Mouse (Mus musculus) B cell, adult 2 months (primary cell): Measurements from ENCODE around the gene Adamts20.
A peak's percentile ranks its signal among the peaks of the same experiment; 100 is the strongest.
"Not testable (repeated sequence)": the region's sequence is repeated elsewhere in the genome, so short reads cannot be mapped to it uniquely, and the experiment has no call there.

Source experiments
- DNase-seq, 2 experiments: peaks; one replicate each; pipeline ENCODE4 v3.0.0; 2022

Gene Adamts20

DNA sequence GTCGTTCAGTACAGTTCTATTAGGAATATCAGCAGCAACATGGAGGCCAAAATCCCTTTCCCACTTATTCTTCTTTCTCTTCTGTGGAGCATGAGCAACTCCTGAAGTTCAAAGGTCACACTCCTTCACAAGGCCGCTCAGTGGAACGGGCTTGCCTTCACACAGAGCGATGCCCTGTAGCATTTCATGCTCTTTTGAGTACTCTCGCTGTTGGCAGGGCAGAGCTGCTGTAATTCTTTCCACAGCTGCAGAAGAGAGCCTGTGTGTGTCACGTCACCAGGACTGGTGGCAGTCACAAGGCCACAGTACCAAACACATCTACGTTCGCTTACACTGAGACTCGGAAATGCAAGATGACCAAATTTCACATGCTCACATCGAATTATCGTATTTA, 21.2 kb downstream of the Adamts20 start:
- no peak for DNase-seq

GRCm38 (mm10) chr15:94443025-94443424, 22.2 kb downstream of the Adamts20 start:
- DNase-seq = no peak

DNA sequence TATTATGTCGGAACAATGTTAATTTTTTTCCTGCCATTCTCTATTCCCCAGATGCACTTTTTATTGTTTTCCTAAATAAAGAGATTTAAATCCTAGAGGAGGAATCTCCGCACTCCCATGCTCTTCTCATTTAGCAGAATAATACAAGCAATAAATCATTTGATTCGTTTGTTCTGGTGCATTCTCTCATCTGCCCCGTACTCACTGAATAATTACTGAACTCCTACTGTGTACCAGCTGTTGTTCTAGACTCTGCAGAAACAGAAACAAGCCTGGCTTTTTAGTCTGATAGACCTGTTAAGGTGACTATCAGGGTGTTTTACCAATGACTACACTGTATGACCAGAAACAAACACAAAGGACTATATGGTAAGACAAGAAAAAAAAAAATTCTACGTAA, 29.7 kb downstream of the Adamts20 start:
- DNase-seq = no peak

GRCm38 (mm10) chr15:94430681-94431405, 34.4 kb downstream of the Adamts20 start:
- DNase-seq = no peak

- DNase-seq = no peak
Measured at GRCm38 (mm10) chr15:94428726-94429125, 36.5 kb downstream of the Adamts20 start.

DNA sequence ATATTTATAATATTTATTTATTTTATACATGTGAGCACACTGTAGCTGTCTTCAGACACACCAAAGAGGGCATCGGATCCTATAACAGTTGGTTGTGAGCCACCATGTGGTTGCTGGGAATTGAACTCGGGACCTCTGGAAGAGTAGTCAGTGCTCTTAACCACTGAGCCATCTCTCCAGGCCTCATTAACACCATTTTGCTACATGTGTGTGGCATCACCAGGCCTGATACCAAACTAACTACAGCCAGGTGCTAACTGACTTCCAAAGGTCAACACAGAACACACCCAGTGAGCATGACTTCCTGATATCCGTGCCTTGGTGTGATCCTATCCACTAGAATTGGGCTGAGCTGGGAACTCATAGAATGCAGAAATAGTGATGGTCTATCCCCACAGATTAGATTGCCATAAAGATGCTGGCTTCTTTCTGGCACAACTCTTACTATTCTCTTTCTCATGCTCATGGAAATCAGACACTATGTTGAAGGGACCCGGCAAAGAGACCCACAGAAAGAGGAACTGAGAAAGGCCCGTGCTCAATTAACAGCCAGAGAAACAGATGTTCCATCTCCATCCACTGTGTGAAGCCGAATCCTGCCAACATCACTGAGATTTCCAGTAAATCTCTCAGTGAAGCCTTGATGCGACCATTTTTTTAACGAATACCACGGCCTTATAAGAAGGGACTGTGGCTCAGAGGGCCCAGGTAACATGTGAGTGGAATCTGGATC, 37.6 kb downstream of the Adamts20 start:
- no peak for DNase-seq

- no peak for DNase-seq
Measured at GRCm38 (mm10) chr15:94420526-94420925, 44.7 kb downstream of the Adamts20 start.

GRCm38 (mm10) chr15:94419167-94419566, 46.1 kb downstream of the Adamts20 start:
- no peak for DNase-seq

- no peak for DNase-seq
Measured at GRCm38 (mm10) chr15:94418427-94418826, 46.8 kb downstream of the Adamts20 start.

DNA sequence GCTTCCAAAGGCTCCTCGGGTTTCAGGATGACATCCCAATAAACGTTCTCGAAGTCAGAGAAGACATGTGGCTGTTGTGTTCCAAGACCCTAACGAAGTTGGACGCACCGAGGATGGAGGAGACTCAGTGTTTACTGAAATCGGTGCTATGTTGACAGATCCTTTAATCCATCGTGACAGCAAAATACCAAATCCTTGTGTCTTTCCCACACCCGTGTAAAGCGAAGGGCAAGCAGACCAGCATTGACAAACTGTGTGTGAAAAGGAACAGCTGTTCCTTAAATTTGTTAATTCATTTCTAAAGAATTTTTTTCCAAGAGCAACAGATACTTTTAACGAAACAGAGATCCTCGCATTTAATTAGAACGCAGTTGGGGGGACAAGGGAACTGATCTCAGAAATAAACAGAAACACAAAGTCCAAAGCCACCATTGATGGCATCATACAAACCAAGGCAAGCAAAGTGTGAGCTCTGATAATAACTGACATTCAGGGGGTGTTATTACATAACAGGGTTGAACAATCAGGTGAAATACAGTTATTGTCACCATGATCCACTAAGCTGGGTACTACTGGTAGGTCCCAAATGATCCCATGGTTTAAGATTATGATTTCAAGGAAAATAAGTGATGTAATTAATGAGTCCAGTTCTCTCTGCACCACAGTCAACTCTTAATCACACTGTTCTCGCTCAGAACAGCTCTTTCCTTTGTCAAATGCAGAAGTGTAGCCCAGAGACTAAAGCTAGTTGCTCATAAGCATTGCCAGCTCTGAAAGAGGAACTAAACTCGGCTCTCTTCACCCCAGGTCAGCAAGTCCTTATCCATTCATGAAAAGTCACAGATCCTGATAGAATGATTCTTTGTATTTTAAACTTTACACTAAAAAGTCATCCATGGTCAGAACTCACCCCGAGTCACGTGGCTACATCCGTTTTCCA, 47.7 kb downstream of the Adamts20 start:
- no peak for DNase-seq

DNA sequence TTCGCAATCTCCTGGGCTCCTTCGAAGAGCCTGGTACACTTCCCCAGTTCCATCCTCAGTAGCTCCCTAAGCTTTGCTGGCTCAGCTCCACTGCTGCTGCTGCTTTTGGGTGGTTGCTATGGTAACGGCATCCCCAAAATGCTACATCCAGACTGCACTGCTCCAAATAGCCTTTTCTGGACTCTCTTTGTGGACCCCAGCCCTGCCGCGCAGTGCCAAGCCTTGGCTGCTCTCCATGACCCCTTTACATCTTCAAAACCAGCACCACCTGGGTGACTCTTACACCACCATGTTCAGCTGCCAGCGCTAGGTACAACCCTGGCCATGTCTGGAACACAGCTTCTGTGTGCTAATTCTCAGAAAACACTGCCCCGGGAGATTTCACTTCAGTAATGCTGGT, 55.4 kb downstream of the Adamts20 start:
- no peak for DNase-seq

DNA sequence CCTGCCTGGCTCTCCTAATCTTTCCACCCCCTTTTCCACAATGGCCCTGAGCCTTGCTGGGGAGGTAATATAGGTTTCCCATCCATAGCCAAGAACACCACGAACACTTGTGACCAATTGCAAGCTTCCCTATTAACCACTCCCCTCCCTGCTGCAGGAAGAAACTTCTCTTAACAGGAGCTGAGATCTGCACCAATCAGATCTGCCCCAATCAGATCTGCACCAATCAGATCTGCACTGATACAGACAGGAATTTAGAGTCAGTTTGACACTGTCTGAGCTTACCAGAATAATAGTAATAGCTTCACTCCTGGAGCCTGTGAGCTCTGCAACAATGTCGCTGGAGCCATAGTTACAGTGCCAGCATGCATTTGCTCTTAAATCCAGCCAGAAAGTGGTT, 58.9 kb downstream of the Adamts20 start:
- no peak for DNase-seq

DNA sequence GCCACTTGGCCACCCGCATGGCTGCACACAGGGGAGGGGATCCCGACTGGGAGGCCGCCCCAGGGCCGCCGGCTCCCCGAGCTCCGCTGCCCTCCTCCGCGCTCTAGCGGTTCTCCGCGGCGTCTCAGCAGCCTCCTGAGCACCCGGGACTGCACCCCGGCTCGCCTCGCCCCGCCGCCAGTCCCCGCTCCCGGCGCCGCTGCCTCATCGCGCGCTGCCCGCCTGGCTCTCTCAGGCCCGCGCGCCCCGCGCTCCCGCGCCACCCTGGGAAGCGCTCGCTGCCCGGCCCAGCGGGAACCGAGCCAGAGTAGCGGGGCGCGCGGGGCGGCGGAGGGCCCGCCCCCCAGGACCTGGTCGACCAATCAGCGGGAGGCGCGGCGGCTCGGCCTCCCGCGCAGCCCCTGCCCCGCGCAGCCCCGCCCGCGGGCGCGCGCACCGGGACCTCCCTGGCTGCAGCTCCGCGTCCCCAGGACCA, 61.1 kb downstream of the Adamts20 start:
- no peak for DNase-seq

DNA sequence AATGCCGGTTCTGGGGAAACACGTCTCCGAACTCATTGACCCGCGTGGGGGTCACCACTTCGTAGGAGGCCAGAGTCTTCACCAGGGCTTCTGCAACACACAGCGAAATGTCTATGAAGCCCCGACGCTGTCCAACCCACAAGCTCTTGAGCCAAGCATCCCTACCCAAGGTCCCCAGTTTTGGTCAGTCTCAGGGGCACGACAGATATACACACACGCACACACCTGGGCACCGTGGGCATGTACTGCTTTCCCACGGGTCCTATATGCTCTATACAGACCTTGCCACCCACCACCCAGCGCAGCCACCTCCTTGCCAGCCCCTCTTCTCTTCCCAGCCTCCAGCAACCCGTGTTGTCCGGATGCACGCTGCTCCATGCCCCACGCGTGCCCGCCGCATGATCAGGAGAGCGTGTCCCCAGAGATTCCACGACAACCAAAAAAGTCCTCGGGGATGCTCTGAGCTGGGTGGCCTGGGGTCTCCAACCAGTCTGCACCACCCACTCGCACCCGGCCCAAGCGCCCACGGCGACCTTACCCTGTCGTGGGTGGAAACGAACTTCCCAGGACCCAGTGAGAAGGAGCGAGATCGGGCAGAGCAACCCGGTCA, 61.7 kb downstream of the Adamts20 start:
- DNase-seq = no peak

DNA sequence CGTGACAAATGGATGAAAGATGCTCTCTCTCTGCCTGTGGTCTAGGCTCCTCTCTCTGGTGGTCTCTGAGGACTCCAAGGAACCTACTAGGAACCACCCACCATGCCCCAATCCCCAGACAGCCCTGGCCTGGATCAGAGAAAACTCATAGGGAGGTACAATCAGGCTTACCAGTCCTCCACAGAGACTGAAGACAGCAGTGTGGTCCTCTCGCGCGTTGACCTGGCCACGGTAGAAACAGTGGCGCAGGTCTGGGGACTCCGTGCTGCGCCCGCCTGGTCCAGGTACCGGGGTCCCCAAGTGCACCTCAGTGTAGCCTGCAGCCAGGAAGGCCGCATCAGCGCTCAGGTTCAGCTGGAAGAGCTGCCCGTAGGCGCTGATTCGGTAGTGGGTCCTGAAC, 62.2 kb downstream of the Adamts20 start:
- no peak for DNase-seq

DNA sequence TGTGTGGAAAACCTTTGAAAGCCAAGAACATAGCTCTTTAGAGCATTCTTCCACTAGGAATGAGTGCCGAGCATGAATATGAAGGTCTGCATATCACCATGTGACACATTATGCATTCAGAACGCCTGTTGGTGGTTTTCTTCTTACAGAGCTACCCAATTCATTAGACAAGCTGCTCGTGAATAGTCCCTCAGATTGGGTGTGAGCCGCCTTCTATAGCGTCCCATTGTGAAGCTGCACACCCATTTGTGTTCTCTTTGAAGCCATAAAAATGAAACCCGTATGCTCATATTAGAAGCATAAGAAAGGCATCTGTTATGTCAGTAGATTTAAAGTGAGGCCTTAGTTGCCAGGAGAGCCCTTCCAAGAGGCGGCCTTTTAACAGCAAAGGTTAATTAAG, 72.5 kb downstream of the Adamts20 start:
- DNase-seq = no peak

- DNase-seq = not testable (repeated sequence)
Measured at GRCm38 (mm10) chr15:94390127-94390526, 75.1 kb downstream of the Adamts20 start.

DNA sequence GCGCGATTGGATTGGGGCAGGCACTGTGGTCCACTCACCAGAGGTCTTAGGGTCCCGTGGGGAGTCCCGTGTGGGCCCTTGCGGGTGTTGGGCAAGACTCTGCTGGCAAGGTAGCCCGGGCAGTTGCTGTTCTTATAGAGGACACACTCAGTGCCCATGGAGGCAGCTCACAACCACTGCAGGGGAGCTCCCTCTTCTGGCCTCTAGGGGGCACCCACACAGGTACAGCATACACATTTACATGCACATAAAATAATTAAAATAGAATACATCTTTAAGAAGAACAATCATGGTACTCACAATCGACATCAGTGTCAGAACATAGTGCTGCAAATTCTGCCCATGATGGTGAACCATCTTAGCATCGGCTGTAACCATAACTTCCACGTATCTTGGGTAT, 85.8 kb downstream of the Adamts20 start:
- peak; percentile 8 to 15 for DNase-seq

- DNase-seq = no peak
Measured at GRCm38 (mm10) chr15:94372548-94372947, 92.7 kb downstream of the Adamts20 start.

GRCm38 (mm10) chr15:94349052-94349451, 116.2 kb downstream of the Adamts20 start:
- DNase-seq = no peak

- no peak for DNase-seq
Measured at GRCm38 (mm10) chr15:94344317-94344716, 120.9 kb downstream of the Adamts20 start.

GRCm38 (mm10) chr15:94342365-94342764, 122.9 kb downstream of the Adamts20 start:
- DNase-seq = peak; percentile 68 to 71

- no peak for DNase-seq
Measured at GRCm38 (mm10) chr15:94339011-94339410, 126.2 kb downstream of the Adamts20 start.
